Mouse (Mus musculus) myocyte (in vitro differentiated cells): ENCODE measurements around the gene Lce1d.

ENCODE experiments used
- MAX ChIP-seq: IDR thresholded peaks from one replicate; pipeline ENCODE4 v1.6.1; 2011; ENCODE audit warnings: low read depth, mild to moderate bottlenecking, control low read depth
- MYOG ChIP-seq, 3 experiments: IDR thresholded peaks; one replicate each; pipeline ENCODE4 v1.6.1; 2011; ENCODE audit warnings: control low read depth in 2 of 3, low read depth in 2 of 3, mild to moderate bottlenecking in 2 of 3; ENCODE audit not compliant: insufficient read length in 2 of 3, control insufficient read depth in 1 of 3, insufficient read depth in 1 of 3
- POLR2A ChIP-seq: IDR thresholded peaks from one replicate; pipeline ENCODE4 v1.6.1; 2011; ENCODE audit warnings: low read depth, mild to moderate bottlenecking, control low read depth, moderate library complexity; ENCODE audit not compliant: insufficient read length

- TF ChIP-seq POLR2A (no peak), MAX (no peak), MYOG (IDR thresholded peaks at IDR 0.05; ENCODE audit: control insufficient read depth in 1 of 3, insufficient read depth in 1 of 3, insufficient read length in 2 of 3, low read depth in 2 of 3) (no peak)
These were observed 48.4 kb downstream of the Lce1d start for GRCm38 (mm10) chr3:92638653-92638991.
